Mouse (Mus musculus) heart, postnatal 0 days (tissue): ENCODE measurements around the gene Hpgds. TPM values are rescaled to one million over a fixed set of nuclear protein-coding genes. Genes with fewer than 3 reads are reported as not detected.

Source experiments
- ATAC-seq: fragments of 200-750 bp; cut with Nextera tagmentation; 2 replicates; pipeline ENCODE4 v1.8.0; 2017; ENCODE audit warnings: low read depth, moderate number of reproducible peaks, moderate library complexity; ENCODE audit not compliant: insufficient read depth
- DNase-seq: peaks from one replicate; pipeline ENCODE4 v3.0.0-alpha.2; 2016; ENCODE audit warnings: low spot score
- H3K27ac ChIP-seq: fragments of 300-500 bp; sonication (generic); 2 replicates; pipeline ENCODE4 v1.5.1; 2014; ENCODE audit warnings: low read depth, mild to moderate bottlenecking
- H3K27me3 ChIP-seq: fragments of 300-500 bp; sonication (generic); 2 replicates; pipeline ENCODE4 v1.6.1; 2014; ENCODE audit warnings: low read length, mixed read lengths; ENCODE audit not compliant: control insufficient read depth, insufficient read depth
- H3K36me3 ChIP-seq: fragments of 300-500 bp; sonication (generic); replicated peaks from 2 replicates; pipeline ENCODE4 v1.6.1; 2014; ENCODE audit warnings: low read length, mixed read lengths; ENCODE audit not compliant: control insufficient read depth, insufficient read depth
- H3K4me1 ChIP-seq: fragments of 300-500 bp; sonication (generic); 2 replicates; pipeline ENCODE4 v1.6.1; 2014; ENCODE audit warnings: antibody characterized with exemption; ENCODE audit not compliant: control insufficient read depth, insufficient read depth
- H3K4me2 ChIP-seq: fragments of 300-500 bp; sonication (generic); 2 replicates; pipeline ENCODE4 v1.6.1; 2014; ENCODE audit warnings: low read depth, mild to moderate bottlenecking, low read length, moderate library complexity
- H3K4me3 ChIP-seq: fragments of 300-500 bp; sonication (generic); 2 replicates; pipeline ENCODE4 v1.5.1; 2014; ENCODE audit warnings: low read depth, low read length
- H3K9ac ChIP-seq: fragments of 300-500 bp; sonication (generic); replicated peaks from 2 replicates; pipeline ENCODE4 v1.6.1; 2014; ENCODE audit warnings: low read depth, low read length, mixed read lengths
- H3K9me3 ChIP-seq: fragments of 300-500 bp; sonication (generic); replicated peaks from 2 replicates; pipeline ENCODE4 v1.6.1; 2016; ENCODE audit warnings: low read length; ENCODE audit not compliant: control insufficient read depth
- CTCF ChIP-seq: IDR thresholded peaks from 2 replicates; pipeline ENCODE4 v1.5.1; 2016; ENCODE audit warnings: antibody characterized with exemption, control low read depth, low read depth
- EP300 ChIP-seq: IDR thresholded peaks from 2 replicates; pipeline ENCODE4 v1.6.1; 2016; ENCODE audit warnings: antibody characterized with exemption, low read depth
- WGBS: fragments of 180-500 bp; shearing (Covaris S2); extraction: QIAGEN DNeasy Blood & Tissue Kit; methylation state at CpG from one replicate; pipeline ENCODE4 v1.1.7; 2014; 5-methylcytosine and 5-hydroxymethylcytosine counted together
- polyA plus RNA-seq: library from polyadenylated mRNA; unstranded; fragments of >200 nt; fragmentation: Nextera tagmentation; extraction: Ambion mirVana; gene quantifications from 2 replicates; pipeline ENCODE4 v1.2.1, GENCODE M21; 2015
- total RNA-seq: library from RNA; depleted of rRNA; stranded (reverse); fragments of >200 nt; gene quantifications from 2 replicates; pipeline ENCODE4 v1.2.3, GENCODE M21; 2014; ENCODE audit warnings: low replicate concordance; rRNA removed

Hpgds gene
- total and polyA plus RNA-seq, 2 experiments from 2014 or later: 0.96 to 1.9 TPM

- Histone ChIP-seq H3K9me3 (no peaks in the 10 kb centered on the region), H3K27ac (no peak overlapping the region), H3K9ac (no peak overlapping the region), H3K4me2 (no peak overlapping the region), H3K4me1 (no peaks in the 10 kb centered on the region), H3K27me3 (no peaks in the 10 kb centered on the region), H3K36me3 (peaks cover 59% of the 10 kb centered on the region), H3K4me3 (no peak overlapping the region)
- TF ChIP-seq CTCF (no peak), EP300 (no peak)
- WGBS: 65% methylated on average over 2 of the region's 2 CpGs
- ATAC-seq (no peak), DNase-seq (no peak)
Observed at GRCm38 (mm10) chr6:65075201-65075600, 69.5 kb downstream of the Hpgds start.

Other genes starting within 250 kb of the Hpgds start
- gene Smarcad1, start 102.3 kb downstream of the Hpgds start, total RNA-seq: 19.3 and 25.0 TPM in 2 replicates
- gene Smarcad1, start 102.3 kb downstream of the Hpgds start, polyA plus RNA-seq: 31.9 and 34.4 TPM in 2 replicates
- gene C130060K24Rik, start 236.2 kb upstream of the Hpgds start, total RNA-seq: not detected in 2 replicates
- 0.08 TPM in 1 of 2 replicates, not detected in the other for gene C130060K24Rik, start 236.2 kb upstream of the Hpgds start, polyA plus RNA-seq